Mouse (Mus musculus) lung, postnatal 14 days (tissue): ENCODE measurements around the gene Olfr784.
"Not testable (repeated sequence)": the region's sequence is repeated elsewhere in the genome, so short reads cannot be mapped to it uniquely, and the experiment has no call there.

Experiments used
- DNase-seq: peaks from one replicate; pipeline ENCODE4 v3.0.0; 2021

Gene Olfr784

DNA sequence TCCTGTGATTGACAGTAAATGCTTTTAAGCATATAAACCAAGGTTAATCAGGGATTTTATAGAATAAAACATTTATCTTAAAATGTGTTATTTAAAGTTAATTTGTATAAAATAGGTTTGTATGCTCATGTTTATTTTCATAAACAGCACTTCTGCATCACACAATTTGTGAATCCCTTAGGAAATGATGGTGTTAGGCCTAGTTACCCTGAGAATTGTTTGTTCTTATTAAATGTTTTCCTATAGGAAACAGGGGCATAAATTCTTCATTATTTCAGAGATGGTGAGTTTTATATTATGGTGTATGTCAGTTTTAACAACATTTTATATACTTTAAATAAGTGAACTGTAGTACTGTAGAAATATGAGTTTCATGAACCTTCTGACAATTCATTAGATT lies at the start of gene Olfr784:
Gene Olfr784 (plus strand): TSS at position 301 of the 400 bp plus-strand sequence.
- no peak for DNase-seq

GRCm38 (mm10) chr10:129348550-129348949 lies 35.3 kb upstream of the Olfr784 start, which contains the start of gene Olfr782:
Gene Olfr782 (plus strand): TSS chr10:129348850.
- DNase-seq: no peak

DNA sequence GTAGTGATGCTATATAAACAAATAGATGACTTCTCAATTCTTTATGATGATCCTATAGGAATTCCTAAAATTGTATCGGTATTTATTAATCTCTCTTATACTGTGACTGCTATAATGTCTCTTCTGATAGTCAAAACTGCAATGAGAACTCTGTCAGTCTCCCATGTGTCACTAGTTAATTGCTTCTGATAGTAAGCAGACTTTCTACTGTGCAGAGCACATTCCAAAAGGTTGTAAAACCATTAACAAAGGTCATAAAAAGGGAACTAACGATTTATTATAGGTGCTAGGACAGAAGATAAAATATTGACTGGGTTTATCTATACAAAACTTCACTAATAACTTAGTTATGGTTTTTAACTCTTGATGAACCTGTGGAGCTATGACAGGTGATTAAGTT lies 31.4 kb upstream of the Olfr784 start:
- DNase-seq: not testable (repeated sequence)

DNA sequence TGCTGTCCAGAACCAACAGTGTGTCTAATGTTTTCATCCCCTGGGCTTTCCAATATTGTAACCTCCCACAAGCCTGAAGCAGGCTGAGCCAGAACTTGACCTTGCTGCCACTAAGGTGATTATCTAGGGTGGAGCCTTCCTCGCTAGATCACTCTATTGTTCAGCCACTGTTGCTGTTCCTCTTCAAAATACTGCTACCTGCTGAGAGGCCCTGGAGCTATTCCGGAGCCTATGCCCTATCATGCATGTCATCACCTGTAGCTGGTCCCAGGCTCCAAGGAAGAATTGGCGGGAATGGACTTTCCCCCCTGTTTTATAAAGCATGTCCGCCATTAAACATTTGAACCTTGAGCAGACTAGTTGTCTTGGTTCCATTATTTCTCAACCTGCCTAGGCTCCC lies 27.4 kb upstream of the Olfr784 start:
- DNase-seq: not testable (repeated sequence)

- no peak for DNase-seq
Measured at GRCm38 (mm10) chr10:129357307-129357706, 26.6 kb upstream of the Olfr784 start.

DNA sequence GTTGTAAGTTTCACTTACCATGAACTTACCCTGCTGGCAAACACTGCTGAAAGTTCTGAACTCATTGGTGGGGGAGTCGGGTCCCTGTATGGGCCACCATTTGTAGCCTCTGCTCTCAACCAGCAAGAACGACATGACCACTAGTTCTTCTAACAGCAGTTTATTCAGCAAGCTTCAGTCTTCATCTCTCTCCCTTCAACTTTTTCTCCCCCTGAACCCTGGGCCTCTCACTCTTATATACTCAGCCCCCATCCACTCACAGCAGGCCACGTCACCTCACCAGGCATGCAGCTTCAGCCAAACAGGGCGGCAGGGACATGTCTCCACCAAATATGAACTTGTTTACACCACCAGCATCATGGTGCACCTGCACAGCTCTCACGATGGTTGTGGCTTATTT lies 9.8 kb upstream of the Olfr784 start:
- not testable (repeated sequence) for DNase-seq

GRCm38 (mm10) chr10:129400892-129401291 lies 17.0 kb downstream of the Olfr784 start:
- no peak for DNase-seq

DNA sequence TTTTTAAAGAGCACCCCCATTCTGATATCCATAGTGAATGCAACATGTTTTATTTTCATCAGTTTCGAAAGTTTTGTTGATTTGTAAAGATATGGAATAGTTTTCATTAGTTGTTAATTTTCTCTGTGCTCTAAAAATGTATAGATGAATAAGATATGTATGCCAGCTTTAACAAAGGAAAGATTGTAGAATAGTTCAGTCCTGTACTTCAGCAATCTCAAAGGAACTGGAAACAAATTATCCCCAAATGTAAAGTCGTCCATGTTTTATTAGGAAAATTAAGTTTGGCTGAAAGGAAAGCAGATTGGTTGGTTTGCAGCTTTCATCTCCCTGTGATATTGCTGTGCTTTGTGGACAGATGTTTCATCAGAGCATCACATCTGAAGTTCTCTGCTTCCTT lies 21.2 kb downstream of the Olfr784 start, which contains the start of gene Olfr785:
Gene Olfr785 (plus strand): TSS at position 301 of the 400 bp plus-strand sequence.
- no peak for DNase-seq

DNA sequence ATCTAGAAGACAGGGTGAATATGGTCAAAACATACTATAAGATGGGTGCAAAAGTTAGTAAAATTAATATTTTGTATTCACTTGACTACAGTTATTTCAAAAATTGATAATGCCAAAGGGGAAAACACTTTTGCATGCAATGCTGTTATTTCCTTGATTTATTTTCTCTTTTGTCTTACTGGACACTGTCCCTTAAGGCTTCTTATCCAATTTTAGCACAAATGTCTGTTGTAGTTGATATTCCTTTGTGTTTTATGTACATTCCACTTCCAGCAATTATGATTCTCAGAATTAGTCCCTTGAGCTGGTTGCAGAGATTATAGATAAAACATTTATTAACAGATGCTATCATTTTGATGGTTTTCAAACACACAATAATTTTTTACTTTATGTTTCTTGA lies 43.1 kb downstream of the Olfr784 start, which contains the start of gene Olfr786:
Gene Olfr786 (plus strand): TSS at position 301 of the 400 bp plus-strand sequence.
- DNase-seq: no peak
